ENCODE assay signal across 8 mouse cellular contexts in the genomic region with DNA sequence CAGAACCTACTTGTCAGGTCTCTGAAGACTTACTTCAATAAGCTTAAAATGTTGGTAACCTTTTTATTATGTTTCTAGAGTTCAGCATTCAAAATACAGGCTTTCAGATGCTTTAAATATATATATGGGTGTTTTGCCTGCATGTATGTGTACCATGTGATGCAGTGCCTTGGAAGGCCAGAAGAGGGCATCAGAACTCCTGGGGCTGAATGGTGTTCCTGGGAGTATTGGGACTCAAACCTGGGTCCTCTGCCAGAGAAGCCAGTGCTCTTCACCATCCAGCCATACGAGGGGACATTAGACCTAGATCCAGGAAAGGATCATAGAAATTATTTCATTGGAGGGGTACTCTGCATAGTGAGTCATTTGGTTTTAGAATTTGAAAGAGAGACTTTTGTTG. TPM values are rescaled to one million over a fixed set of nuclear protein-coding genes. Genes with fewer than 3 reads are reported as not detected.
A peak's percentile ranks its signal among the peaks of the same experiment; 100 is the strongest.
DNase-seq lines count a peak whose midpoint lies in the region; ATAC-seq and TF ChIP-seq lines count a peak whose summit lies in the region.
"Had no signal": no experiment of that assay in that cellular context is flagged by ENCODE, and none has a peak within 500 bp of the region (broad histone marks: within the 10 kb centered on the region; RNA-seq: fewer than 3 reads in every experiment).

No protein-coding gene starts in this region.

- TF ChIP-seq CTCF in ES-Bruce4 (IDR thresholded peaks at IDR 0.05; ENCODE audit: low read depth, low read length): peak; percentile 54

- peaks cover 45% of the 10 kb centered on the region for H3K36me3 ChIP-seq in ES-Bruce4 (ENCODE audit: control insufficient read depth, insufficient read depth, low read length, poor library complexity, severe bottlenecking)
- H3K36me3 ChIP-seq in midbrain, embryonic 16.5 days (ENCODE audit: control insufficient read depth, insufficient read depth, low read length): peaks cover 20% of the 10 kb centered on the region

- no peak for TF ChIP-seq POLR2A in ES-Bruce4 (IDR thresholded peaks at IDR 0.05; ENCODE audit: insufficient read depth, low read length)

- H3K4me1 ChIP-seq in ES-Bruce4 (ENCODE audit: control insufficient read depth, insufficient read depth, low read length): peaks cover 2% of the 10 kb centered on the region
- H3K4me1 ChIP-seq in midbrain, embryonic 16.5 days (ENCODE audit: control insufficient read depth, insufficient read depth, low read length): peaks cover 3% of the 10 kb centered on the region; the same call in 1 of the 2 replicates

- no peaks in the 10 kb centered on the region for H3K27me3 ChIP-seq in ES-Bruce4 (ENCODE audit: control insufficient read depth, insufficient read depth, low read length, poor library complexity, severe bottlenecking)
- H3K27me3 ChIP-seq in midbrain, embryonic 16.5 days (ENCODE audit: control insufficient read depth, insufficient read depth, low read depth, low read length): no peaks in the 10 kb centered on the region
- H3K27me3 ChIP-seq: liver, embryonic 15.5 days had no signal

- H3K9ac ChIP-seq in ES-Bruce4 (ENCODE audit: low read depth, poor library complexity, severe bottlenecking): no peak overlapping the region
- no peak overlapping the region for H3K9ac ChIP-seq in midbrain, embryonic 16.5 days (ENCODE audit: low read depth, low read length)
- H3K9ac ChIP-seq: liver, embryonic 15.5 days had no signal

- DNase-seq in kidney, postnatal 10 days: peak; percentile 42
- no peak for DNase-seq in kidney, postnatal 14 days
- peak; percentile 33 for DNase-seq in c-Kit-negative CD71-positive TER-119-positive erythroid progenitor cells, embryonic 14.5 days (ENCODE audit: low read depth, low spot score)
- DNase-seq in naive thymus-derived CD4-positive, alpha-beta T cell, adult 2 months (ENCODE audit: low read depth): peak; percentile 50
- DNase-seq in urinary bladder, postnatal 25 days (ENCODE audit: low spot score): no peak

- no peak for ATAC-seq in midbrain, embryonic 16.5 days

- WGBS in midbrain, embryonic 16.5 days: 83% methylated on average over 1 of the region's 1 CpGs

- H3K9me3 ChIP-seq in ES-Bruce4 (replicated peaks; ENCODE audit: control insufficient read depth, insufficient read depth, low read length, poor library complexity, severe bottlenecking): no peaks in the 10 kb centered on the region
- no peaks in the 10 kb centered on the region for H3K9me3 ChIP-seq in midbrain, embryonic 16.5 days (replicated peaks; ENCODE audit: control insufficient read depth, low read length, poor library complexity, severe bottlenecking)
- H3K9me3 ChIP-seq: liver, embryonic 15.5 days had no signal

- H3K4me3 ChIP-seq in ES-Bruce4 (ENCODE audit: low read depth, low read length): no peak overlapping the region
- H3K4me3 ChIP-seq in midbrain, embryonic 16.5 days (ENCODE audit: low read depth, low read length): no peak overlapping the region
- H3K4me3 ChIP-seq: liver, embryonic 15.5 days had no signal

- H3K4me2 ChIP-seq in midbrain, embryonic 16.5 days (ENCODE audit: low read length): no peak overlapping the region
- H3K4me2 ChIP-seq: liver, embryonic 15.5 days had no signal

- H3K27ac ChIP-seq in ES-Bruce4 (ENCODE audit: insufficient read depth, low read length): 0 out of 2 replicates have a peak overlapping the region, but pooled peaks have one; percentile 15
- H3K27ac ChIP-seq in midbrain, embryonic 16.5 days (ENCODE audit: low read length): no peak overlapping the region
- H3K27ac ChIP-seq: liver, embryonic 15.5 days had no signal

- no peak for TF ChIP-seq EP300 in ES-Bruce4 (IDR thresholded peaks at IDR 0.05; ENCODE audit: insufficient read depth, low read depth, low read length)

RNA-seq across cellular contexts. Expression of a gene that starts 13.5 kb away (rescaled TPM):
- polyA plus RNA-seq in ES-Bruce4 (2011; ENCODE audit: insufficient read depth, insufficient read length, low read depth, missing spikeins): 396 and 407 TPM in 2 replicates
- polyA plus RNA-seq in midbrain, embryonic 16.5 days (2015; fragmentation: Nextera tagmentation; extraction: Ambion mirVana): 313 and 318 TPM in 2 replicates

RNA-seq across cellular contexts. Expression of a gene that starts 34.5 kb away (rescaled TPM):
- 38.0 and 40.4 TPM in 2 replicates for polyA plus RNA-seq in ES-Bruce4 (2011; ENCODE audit: insufficient read depth, insufficient read length, low read depth, missing spikeins)
- 26.6 and 26.7 TPM in 2 replicates for polyA plus RNA-seq in midbrain, embryonic 16.5 days (2015; fragmentation: Nextera tagmentation; extraction: Ambion mirVana)

Comparison
In these comparisons a context has a peak if more than half of its experiments do, and no peak if none do; other contexts are left out.
1. DNase-seq: peak in kidney, postnatal 10 days (single experiment), c-Kit-negative CD71-positive TER-119-positive erythroid progenitor cells, embryonic 14.5 days (single experiment) and naive thymus-derived CD4-positive, alpha-beta T cell, adult 2 months (single experiment); none in kidney, postnatal 14 days (single experiment) and urinary bladder, postnatal 25 days (single experiment).